Mouse (Mus musculus) lung, adult 18-20 months (tissue): ENCODE measurements around the gene Fam208a.

Experiments
- DNase-seq, 2 experiments: peaks; one replicate each; pipeline ENCODE4 v3.0.0; 2022; ENCODE audit warnings: mixed read lengths in 2 of 2

Gene Fam208a

GRCm38 (mm10) chr14:27428573-27428972 lies at the start of gene Fam208a:
TSS of gene Fam208a (plus strand) at chr14:27428834.
- DNase-seq = peak; percentile 96 to 98

GRCm38 (mm10) chr14:27379404-27379803 lies 49.2 kb upstream of the Fam208a start:
- DNase-seq = peak; percentile 54 to 64

GRCm38 (mm10) chr14:27381459-27381858 lies 47.2 kb upstream of the Fam208a start:
- DNase-seq = no peak

- DNase-seq = no peak
Observed at GRCm38 (mm10) chr14:27383321-27383830, 45.3 kb upstream of the Fam208a start.

GRCm38 (mm10) chr14:27384143-27384542 lies 44.5 kb upstream of the Fam208a start:
- no peak for DNase-seq

- DNase-seq = no peak
Observed at GRCm38 (mm10) chr14:27388616-27389015, 40.0 kb upstream of the Fam208a start.

GRCm38 (mm10) chr14:27389722-27390121 lies 38.9 kb upstream of the Fam208a start:
- no peak for DNase-seq

- no peak for DNase-seq
Observed at GRCm38 (mm10) chr14:27390663-27391062, 38.0 kb upstream of the Fam208a start.

- DNase-seq = no peak
Observed at GRCm38 (mm10) chr14:27391776-27392308, 36.8 kb upstream of the Fam208a start.

GRCm38 (mm10) chr14:27392660-27393059 lies 36.0 kb upstream of the Fam208a start:
- no peak for DNase-seq

GRCm38 (mm10) chr14:27393806-27394205 lies 34.8 kb upstream of the Fam208a start:
- DNase-seq = no peak

- no peak for DNase-seq
Observed at GRCm38 (mm10) chr14:27396424-27396823, 32.2 kb upstream of the Fam208a start.

GRCm38 (mm10) chr14:27397526-27397925 lies 31.1 kb upstream of the Fam208a start:
- DNase-seq = no peak

- no peak for DNase-seq
Observed at GRCm38 (mm10) chr14:27400495-27400894, 28.1 kb upstream of the Fam208a start.

GRCm38 (mm10) chr14:27401717-27402278 lies 26.8 kb upstream of the Fam208a start:
- peak; percentile 37 to 67 for DNase-seq

- peak; percentile 50 to 73 for DNase-seq
Observed at GRCm38 (mm10) chr14:27402332-27403250, 26.0 kb upstream of the Fam208a start.

GRCm38 (mm10) chr14:27405452-27405851 lies 23.2 kb upstream of the Fam208a start:
- peak in 1 of 2 experiments; percentile 38 for DNase-seq

- DNase-seq = no peak
Observed at GRCm38 (mm10) chr14:27405947-27406346, 22.7 kb upstream of the Fam208a start.

GRCm38 (mm10) chr14:27408240-27408639 lies 20.4 kb upstream of the Fam208a start:
- DNase-seq = peak; percentile 54 to 71

- no peak for DNase-seq
Observed at GRCm38 (mm10) chr14:27409662-27410061, 19.0 kb upstream of the Fam208a start.

GRCm38 (mm10) chr14:27411492-27411891 lies 17.1 kb upstream of the Fam208a start:
- DNase-seq = no peak

- no peak for DNase-seq
Observed at GRCm38 (mm10) chr14:27412699-27413098, 15.9 kb upstream of the Fam208a start.

GRCm38 (mm10) chr14:27413961-27414360 lies 14.7 kb upstream of the Fam208a start:
- no peak for DNase-seq

- no peak for DNase-seq
Observed at GRCm38 (mm10) chr14:27420816-27421215, 7.8 kb upstream of the Fam208a start.
